Mouse (Mus musculus) stomach, postnatal 0 days (tissue): ENCODE measurements around the gene Apbb2.

ENCODE experiments used
- CTCF ChIP-seq: IDR thresholded peaks from 2 replicates; pipeline ENCODE4 v1.5.1; 2016; ENCODE audit warnings: antibody characterized with exemption, low read depth, mild to moderate bottlenecking, moderate library complexity
- EP300 ChIP-seq: optimal IDR thresholded peaks from 2 replicates; pipeline ENCODE3; 2016; ENCODE audit warnings: antibody characterized with exemption

DNA sequence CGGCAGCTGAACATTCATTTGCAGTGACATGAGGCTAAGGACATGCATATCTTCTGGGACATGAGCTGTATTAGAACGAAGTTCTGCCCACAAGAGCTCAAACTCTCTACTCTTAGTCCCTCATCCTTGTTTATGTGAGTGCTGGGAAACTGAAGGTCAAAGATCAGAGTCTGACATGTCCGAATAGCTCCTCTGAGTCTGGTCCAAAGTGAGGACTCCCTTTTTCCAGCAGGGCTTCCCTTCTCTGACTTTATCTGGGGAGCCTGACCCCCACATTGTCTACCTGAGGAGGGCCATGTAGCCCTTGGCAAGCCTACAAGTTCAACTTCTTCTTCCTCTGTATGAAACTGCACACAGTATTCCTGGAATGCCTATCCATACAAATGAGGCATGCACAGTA is 264.7 kb downstream of the Apbb2 start:
- TF ChIP-seq CTCF (no peak), EP300 (no peak)
